Mouse (Mus musculus): Measurements from ENCODE around the gene Gjb3.

DNA sequence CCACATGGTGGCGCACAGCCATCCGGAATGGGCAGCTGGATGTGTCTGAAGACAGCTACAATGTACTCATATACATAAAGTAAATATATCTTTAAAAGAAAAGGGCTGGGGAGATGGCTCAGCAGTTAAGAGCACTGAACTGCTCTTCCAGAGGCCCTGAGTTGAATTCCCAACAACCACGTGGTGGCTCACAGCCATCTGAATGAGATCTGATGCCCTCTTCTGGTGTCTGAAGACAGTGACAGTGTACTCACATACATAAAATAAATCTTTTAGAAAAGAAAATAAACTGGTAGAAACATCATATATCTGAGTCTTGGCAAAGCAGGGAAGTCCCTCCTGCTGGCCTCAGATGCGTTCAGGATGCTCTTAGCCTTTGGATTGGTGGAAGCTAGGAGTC is 13.5 kb downstream of the Gjb3 start:
- no peak for TF ChIP-seq CTCF (IDR thresholded peaks at IDR 0.05; ENCODE audit: borderline replicate concordance, extremely low read depth, insufficient read depth, insufficient read length)
- TF ChIP-seq POLR2A (IDR thresholded peaks at IDR 0.05; ENCODE audit: borderline replicate concordance, extremely low read depth, insufficient read depth, insufficient read length, poor library complexity, severe bottlenecking) = no peak

Data from brain, embryonic 14.5 days (tissue).